Mouse (Mus musculus) urinary bladder, postnatal 10 days (tissue): Measurements from ENCODE around the gene Fbxw7.
"Not testable (repeated sequence)": the region's sequence is repeated elsewhere in the genome, so short reads cannot be mapped to it uniquely, and the experiment has no call there.

Experiments
- DNase-seq: peaks from one replicate; pipeline ENCODE4 v3.0.0; 2022; ENCODE audit warnings: low spot score

Gene Fbxw7

DNA sequence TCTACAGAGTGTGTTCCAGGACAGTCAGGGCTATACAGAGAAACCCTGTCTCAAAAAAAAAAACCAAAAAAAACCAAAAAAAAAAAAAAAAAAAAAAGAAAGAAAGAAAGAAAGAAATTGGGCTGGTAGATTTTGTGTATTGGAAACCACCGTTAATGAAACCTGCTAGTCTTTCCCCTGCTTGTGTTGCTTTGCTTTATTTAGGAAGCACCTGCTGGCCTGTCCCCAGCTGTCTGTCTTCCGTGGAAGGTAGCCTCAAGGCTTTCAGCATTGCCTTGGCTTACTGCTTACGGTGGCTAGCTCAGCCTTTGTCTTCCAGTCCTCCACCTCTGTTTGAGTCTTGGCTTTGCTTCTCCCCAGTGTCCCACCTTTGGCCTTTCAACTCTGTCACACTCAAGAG, 11.9 kb downstream of the Fbxw7 start:
- DNase-seq, result no peak

DNA sequence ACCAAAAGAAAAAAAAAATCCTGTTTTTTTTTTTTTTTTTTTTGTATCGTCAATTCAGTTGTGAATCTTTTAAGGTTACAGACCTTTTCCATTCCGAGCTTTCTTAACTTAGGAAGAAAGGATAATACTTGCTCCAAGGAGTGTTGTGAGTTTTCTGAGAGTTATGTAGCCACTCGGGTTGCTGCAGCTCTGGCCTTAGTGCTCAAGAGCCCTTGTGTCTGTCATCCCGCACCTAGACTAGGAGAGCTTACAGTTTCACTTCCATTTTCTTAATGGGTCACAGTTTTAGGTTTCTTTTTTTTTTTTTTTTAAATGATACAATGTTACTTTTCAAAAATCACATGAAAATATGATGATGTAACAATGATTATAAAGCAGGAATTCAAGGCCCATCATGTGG, 12.5 kb downstream of the Fbxw7 start:
- no peak for DNase-seq

- no peak for DNase-seq
Observed at GRCm38 (mm10) chr3:84829366-84829765, 14.3 kb downstream of the Fbxw7 start.

- DNase-seq, result no peak
Observed at GRCm38 (mm10) chr3:84836029-84836428, 21.0 kb downstream of the Fbxw7 start.

DNA sequence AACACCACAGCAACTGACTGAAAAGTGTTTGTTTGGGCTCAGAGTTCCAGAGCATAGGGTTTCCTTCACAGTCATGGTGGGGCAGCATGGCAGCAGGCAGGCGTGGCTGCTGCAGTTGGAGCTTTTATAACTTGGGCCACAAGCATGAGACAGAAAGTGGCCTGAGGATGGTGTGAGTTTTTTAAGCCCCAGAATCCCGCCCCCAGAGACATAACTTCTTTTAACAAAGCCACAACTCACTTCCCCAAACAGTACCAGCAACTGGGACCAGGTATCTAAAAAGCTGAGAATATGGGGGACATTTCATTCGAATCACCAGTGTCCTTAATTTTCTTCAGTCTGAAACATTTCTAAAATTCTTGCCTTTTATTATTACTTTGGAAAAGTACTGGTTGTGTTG, 22.9 kb downstream of the Fbxw7 start:
- no peak for DNase-seq

DNA sequence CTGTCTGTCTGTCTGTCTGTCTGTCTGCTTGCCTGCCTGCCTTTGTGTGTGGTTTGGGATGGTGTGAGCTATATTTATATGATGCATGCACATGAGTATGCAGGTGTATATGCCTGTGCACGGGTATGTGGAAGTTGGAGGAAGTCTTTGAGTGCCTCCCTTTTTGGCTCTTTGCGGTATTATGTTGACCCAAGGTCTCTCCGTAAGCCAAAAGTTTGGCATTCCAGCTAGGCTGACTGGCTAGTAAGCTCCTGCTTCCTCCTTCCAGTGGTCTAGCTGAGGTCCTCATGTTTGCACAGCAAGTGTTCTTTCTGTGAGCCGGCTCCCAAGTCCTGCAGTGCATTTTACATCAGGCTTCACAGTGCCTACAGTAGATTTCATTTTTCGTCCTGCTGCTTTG, 24.4 kb downstream of the Fbxw7 start:
- DNase-seq, result no peak

- DNase-seq, result no peak
Observed at GRCm38 (mm10) chr3:84841271-84841670, 26.2 kb downstream of the Fbxw7 start.

DNA sequence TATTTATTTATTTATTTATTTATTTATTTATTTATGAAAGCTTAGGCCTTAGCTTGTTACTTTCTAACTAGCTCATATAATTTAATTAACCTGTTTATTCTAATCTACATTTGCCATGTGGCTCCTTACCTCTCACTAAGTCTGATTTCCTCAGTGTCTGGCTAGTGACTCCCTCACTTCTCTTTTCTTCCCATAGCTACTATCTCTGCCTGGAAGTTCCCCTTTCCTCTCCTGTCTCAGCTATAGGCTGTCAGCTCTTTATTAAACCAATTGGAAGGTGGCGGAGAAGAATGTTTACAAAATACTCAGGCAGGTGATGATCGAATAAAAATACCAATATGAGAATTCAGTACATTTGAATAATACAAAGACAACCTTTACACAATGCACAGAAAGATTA, 27.7 kb downstream of the Fbxw7 start:
- DNase-seq, result no peak

DNA sequence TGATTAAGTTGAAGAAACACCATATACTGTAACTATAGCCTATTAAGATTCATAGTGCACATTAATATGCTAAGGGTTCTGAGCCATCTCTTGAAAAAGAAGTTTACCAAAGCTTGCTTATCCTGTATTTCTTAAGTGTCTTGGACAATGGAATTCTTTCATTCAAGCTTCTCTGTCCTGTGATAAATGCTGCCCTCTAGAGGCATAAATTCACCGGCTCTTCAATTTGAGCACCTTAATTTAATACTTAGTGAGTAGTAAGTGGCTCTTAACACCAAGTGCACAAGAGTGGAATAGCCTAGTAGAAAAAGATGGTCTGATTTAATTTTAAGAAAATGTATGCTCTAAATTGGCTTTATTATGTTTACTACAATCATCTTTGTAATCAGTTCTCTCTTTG, 28.5 kb downstream of the Fbxw7 start:
- DNase-seq, result no peak

DNA sequence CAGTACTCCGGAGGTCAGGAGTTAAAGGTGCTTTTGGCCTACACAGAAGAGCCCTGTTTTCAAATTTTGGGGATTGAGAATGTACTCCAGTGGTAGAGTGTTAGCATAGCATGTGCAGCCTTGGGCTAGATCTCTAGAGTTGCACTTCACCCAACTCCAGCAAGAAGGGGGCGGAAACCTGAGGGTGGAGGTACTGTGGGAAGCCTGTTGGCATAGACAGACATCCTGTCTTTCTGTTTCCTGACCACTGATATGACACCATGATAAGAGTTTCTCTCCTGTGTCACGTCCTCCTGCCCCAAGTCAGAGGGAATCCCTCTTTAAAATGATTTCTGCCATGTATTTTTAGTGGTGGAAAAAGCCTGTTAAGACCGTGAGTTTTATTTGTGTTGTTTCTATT, 33.7 kb downstream of the Fbxw7 start:
- no peak for DNase-seq

GRCm38 (mm10) chr3:84850418-84850817, 35.4 kb downstream of the Fbxw7 start:
- DNase-seq, result no peak

GRCm38 (mm10) chr3:84851801-84852200, 36.7 kb downstream of the Fbxw7 start:
- no peak for DNase-seq

DNA sequence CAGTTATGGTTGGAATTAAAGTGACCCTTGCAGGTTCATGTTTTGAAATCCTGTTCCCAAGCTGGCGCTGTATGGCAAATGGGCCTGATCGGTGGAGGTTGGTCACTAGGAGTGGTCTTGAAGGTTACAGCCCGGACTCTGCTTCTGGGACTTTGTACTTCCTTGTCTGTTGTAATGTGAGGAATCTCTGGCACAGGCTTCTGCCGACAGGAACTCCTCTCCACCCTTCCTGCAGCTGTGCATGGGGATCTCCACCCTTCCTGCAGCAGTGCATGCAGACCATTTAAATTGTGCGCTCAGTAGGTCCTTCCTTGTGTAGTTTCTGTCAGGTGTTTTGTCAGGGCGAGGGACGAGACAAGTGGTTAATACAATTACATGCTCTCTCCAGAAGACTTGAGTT, 37.8 kb downstream of the Fbxw7 start:
- no peak for DNase-seq

GRCm38 (mm10) chr3:84854440-84854839, 39.4 kb downstream of the Fbxw7 start:
- DNase-seq, result no peak

GRCm38 (mm10) chr3:84860669-84861068, 45.6 kb downstream of the Fbxw7 start:
- DNase-seq, result no peak

DNA sequence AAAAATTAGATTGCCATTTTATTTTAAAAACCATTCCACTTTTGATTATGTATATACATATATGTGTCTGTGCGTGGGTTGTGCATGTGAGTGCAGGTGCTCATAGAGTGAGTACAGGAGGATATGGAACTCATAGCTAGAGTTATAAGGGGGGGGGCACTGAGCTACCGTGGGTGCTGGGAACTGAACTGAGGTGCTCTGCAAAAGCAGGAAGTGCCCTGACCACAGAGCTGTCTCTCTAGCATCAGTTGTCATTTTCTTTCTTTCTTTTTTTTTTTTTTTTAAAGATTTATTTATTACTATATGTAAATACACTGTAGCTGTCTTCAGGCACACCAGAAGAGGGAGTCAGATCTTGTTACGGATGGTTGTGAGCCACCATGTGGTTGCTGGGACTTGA, 46.7 kb downstream of the Fbxw7 start:
- DNase-seq, result not testable (repeated sequence)

DNA sequence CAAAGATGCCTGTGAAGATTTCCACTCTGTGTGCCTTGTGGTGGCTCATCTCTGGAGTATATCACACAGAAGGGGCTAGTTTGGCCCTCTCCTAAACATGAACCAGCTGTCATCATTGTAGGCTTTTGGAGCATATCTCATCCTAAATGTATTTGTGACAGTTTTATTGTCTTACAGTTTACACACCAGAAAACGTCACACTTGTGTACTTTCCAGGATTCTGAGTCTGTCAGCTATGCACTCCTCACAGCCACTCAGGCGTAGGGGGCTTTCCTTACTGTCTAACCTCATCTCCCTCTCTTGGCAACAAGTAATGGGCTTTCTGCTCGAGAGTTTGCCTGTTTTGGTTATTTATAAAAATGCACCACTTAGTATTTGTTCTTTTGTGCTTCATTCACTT, 50.6 kb downstream of the Fbxw7 start:
- no peak for DNase-seq

DNA sequence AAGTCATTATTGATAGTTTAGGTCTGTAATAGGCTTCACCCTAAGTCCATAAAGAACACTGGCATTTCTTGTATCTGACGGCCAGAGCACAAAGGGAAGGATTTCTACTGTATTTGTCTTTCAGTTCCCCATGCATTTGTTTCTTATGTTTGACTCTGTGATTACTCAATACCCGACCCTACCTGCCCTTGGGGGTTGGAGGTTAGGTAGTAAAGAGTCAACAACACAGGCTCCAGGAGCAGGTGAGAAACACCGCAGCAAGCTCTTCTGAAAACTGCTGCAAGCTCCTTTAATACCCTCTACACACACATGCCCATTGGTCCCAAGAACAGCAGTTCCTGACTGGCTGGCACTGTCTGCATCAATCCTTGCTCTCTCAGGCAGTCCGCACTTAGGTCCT, 51.8 kb downstream of the Fbxw7 start:
- DNase-seq, result no peak

DNA sequence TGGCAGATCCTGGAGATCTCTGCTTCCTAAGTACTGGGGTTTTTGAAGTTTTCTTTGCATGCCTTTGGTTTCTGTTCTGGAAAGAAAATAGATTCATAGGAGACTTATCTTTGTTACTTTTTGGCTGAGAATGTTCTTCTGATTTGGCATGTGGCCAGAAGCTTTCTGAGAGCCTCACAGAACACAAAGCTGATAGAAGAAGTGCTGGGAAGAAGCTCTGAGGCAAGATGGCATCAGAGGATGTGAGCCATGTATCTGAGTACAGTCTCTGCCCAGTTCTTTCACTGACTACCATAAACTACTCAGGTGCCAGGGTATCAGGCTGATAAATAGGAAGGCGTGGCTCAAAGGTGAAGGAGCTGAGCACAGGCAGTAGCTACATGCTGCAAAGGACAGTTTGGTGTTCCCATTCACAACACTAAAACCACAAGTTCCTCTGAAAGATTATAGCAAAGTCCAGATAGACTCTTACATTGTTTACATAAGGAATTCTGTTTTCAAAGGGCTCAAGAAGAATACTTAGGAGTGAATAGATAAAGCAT, 52.4 kb downstream of the Fbxw7 start:
- DNase-seq, result no peak

GRCm38 (mm10) chr3:84867991-84868390, 52.9 kb downstream of the Fbxw7 start:
- no peak for DNase-seq

DNA sequence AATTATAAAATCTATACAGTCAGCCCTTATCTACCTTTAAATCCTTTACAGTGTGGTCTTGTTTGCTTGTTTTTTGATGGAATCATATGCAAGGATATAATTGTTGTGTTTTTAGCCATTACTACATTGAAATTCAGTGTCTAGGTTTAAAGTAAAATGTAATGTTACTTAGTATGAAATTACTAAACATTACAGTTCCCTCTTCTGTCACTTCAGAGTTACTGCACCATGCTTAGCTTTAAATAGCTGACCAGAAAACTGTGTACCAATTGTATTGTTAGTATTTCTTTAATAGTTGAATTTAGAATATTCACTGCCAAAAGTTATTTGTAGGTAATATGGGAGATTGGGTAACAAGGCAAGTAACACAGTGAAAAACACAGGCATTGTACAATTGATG, 55.1 kb downstream of the Fbxw7 start:
- no peak for DNase-seq

- no peak for DNase-seq
Observed at GRCm38 (mm10) chr3:84875306-84875705, 60.2 kb downstream of the Fbxw7 start.

GRCm38 (mm10) chr3:84876211-84876610, 61.1 kb downstream of the Fbxw7 start:
- no peak for DNase-seq

DNA sequence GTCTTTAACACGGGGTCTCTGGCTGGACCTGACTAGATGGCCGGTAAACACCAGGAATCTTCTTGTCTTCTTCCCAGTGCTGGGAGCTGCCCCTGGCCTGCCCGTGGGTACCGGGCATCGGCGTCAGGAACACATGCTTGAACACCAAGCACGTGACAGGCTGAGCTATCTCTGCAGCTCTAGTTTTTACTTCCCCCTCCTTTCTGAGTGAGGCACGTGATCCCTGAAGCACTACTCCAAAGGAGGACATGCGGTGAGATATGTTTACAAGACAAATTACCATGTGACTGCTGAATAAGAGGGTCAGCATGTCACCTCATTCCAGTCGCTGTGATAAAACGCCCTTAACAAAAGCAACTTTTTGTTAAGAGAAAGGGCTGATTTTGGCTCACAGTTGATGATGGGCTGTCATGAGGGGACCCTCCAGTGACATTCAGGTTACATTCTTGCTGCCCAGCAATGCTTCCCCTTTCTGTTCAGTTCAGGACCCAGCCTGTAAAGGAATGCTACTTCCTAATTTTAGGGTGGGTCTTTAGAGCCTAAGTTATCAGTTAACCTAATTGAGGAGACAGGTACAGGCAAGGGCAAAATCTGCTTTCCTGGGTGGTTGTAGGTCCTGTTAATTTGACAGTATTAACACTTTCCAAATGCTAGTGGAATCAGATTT, 68.9 kb downstream of the Fbxw7 start:
- DNase-seq, result no peak
